Mouse (Mus musculus): ENCODE data around the gene Klf2. TPM values are rescaled to one million over a fixed set of nuclear protein-coding genes. Genes with fewer than 3 reads are reported as not detected.
A peak's percentile ranks its signal among the peaks of the same experiment; 100 is the strongest.

Klf2 gene
- polyA plus RNA-seq, 1 experiment from 2014 or later, result 14.8 TPM

- H3K4me3 ChIP-seq (ENCODE audit: low read length), result no peak overlapping the region
- H3K4me1 ChIP-seq (ENCODE audit: control insufficient read depth, insufficient read depth, low read length), result peaks cover 12% of the 10 kb centered on the region
- no peak overlapping the region for H3K27ac ChIP-seq (ENCODE audit: low read length)
- H3K27me3 ChIP-seq (ENCODE audit: control insufficient read depth, insufficient read depth, low read length), result no peaks in the 10 kb centered on the region
- WGBS, result 52% methylated on average over 3 of the region's 3 CpGs
- H3K4me2 ChIP-seq (ENCODE audit: low read depth, low read length), result no peak overlapping the region
- no peak overlapping the region for H3K9ac ChIP-seq (ENCODE audit: low read length)
- H3K36me3 ChIP-seq (ENCODE audit: control insufficient read depth, insufficient read depth), result no peaks in the 10 kb centered on the region
- no peak for ATAC-seq (replicated peaks; ENCODE audit: extremely low read depth, insufficient read depth, low FRiP score)
- H3K9me3 ChIP-seq (replicated peaks; ENCODE audit: control insufficient read depth, low read length), result no peaks in the 10 kb centered on the region
These were observed 5.8 kb upstream of the Klf2 start for GRCm38 (mm10) chr8:72312926-72313518.

- H3K9ac ChIP-seq (ENCODE audit: low read length), result no peak overlapping the region
- no peak for ATAC-seq (replicated peaks; ENCODE audit: extremely low read depth, insufficient read depth, low FRiP score)
- H3K4me1 ChIP-seq (ENCODE audit: control insufficient read depth, insufficient read depth, low read length), result peaks cover 20% of the 10 kb centered on the region
- no peak overlapping the region for H3K4me3 ChIP-seq (ENCODE audit: low read length)
- no peak overlapping the region for H3K27ac ChIP-seq (ENCODE audit: low read length)
- 62% methylated on average over 10 of the region's 10 CpGs for WGBS
- no peaks in the 10 kb centered on the region for H3K27me3 ChIP-seq (ENCODE audit: control insufficient read depth, insufficient read depth, low read length)
- 0 out of 2 replicates have a peak, but pooled peaks cover 3% of the 10 kb centered on the region for H3K36me3 ChIP-seq (ENCODE audit: control insufficient read depth, insufficient read depth)
- no peak overlapping the region for H3K4me2 ChIP-seq (ENCODE audit: low read depth, low read length)
- no peaks in the 10 kb centered on the region for H3K9me3 ChIP-seq (replicated peaks; ENCODE audit: control insufficient read depth, low read length)
These were observed 2.7 kb upstream of the Klf2 start for GRCm38 (mm10) chr8:72316053-72316695.

- H3K36me3 ChIP-seq (ENCODE audit: control insufficient read depth, insufficient read depth), result 0 out of 2 replicates have a peak, but pooled peaks cover 3% of the 10 kb centered on the region
- peaks cover 27% of the 10 kb centered on the region for H3K4me1 ChIP-seq (ENCODE audit: control insufficient read depth, insufficient read depth, low read length)
- no peak overlapping the region for H3K4me2 ChIP-seq (ENCODE audit: low read depth, low read length)
- H3K9me3 ChIP-seq (replicated peaks; ENCODE audit: control insufficient read depth, low read length), result no peaks in the 10 kb centered on the region
- WGBS, result 61% methylated on average over 5 of the region's 5 CpGs
- no peak for ATAC-seq (replicated peaks; ENCODE audit: extremely low read depth, insufficient read depth, low FRiP score)
- H3K9ac ChIP-seq (ENCODE audit: low read length), result no peak overlapping the region
- no peak overlapping the region for H3K4me3 ChIP-seq (ENCODE audit: low read length)
- H3K27me3 ChIP-seq (ENCODE audit: control insufficient read depth, insufficient read depth, low read length), result no peaks in the 10 kb centered on the region
- H3K27ac ChIP-seq (ENCODE audit: low read length), result no peak overlapping the region
These were observed 1.0 kb upstream of the Klf2 start for GRCm38 (mm10) chr8:72317741-72318301.

- peaks cover 33% of the 10 kb centered on the region for H3K4me1 ChIP-seq (ENCODE audit: control insufficient read depth, insufficient read depth, low read length)
- H3K9me3 ChIP-seq (replicated peaks; ENCODE audit: control insufficient read depth, low read length), result no peaks in the 10 kb centered on the region
- H3K4me3 ChIP-seq (ENCODE audit: low read length), result peak overlapping the region; percentile 71
- peak; percentile 5; the same call in 1 of the 2 replicates for ATAC-seq (replicated peaks; ENCODE audit: extremely low read depth, insufficient read depth, low FRiP score)
- H3K27ac ChIP-seq (ENCODE audit: low read length), result peak overlapping the region; percentile 85
- H3K27me3 ChIP-seq (ENCODE audit: control insufficient read depth, insufficient read depth, low read length), result no peaks in the 10 kb centered on the region
- WGBS, result under 1% methylated on average over 46 of the region's 48 CpGs
- peak overlapping the region; percentile 94 for H3K4me2 ChIP-seq (ENCODE audit: low read depth, low read length)
- peak overlapping the region; percentile 85 for H3K9ac ChIP-seq (ENCODE audit: low read length)
- 0 out of 2 replicates have a peak, but pooled peaks cover 3% of the 10 kb centered on the region for H3K36me3 ChIP-seq (ENCODE audit: control insufficient read depth, insufficient read depth)
These were observed 564 bp downstream of the Klf2 start for GRCm38 (mm10) chr8:72319397-72319796.

GRCm38 (mm10) chr8:72319921-72320802, 1.3 kb downstream of the Klf2 start:
- Histone ChIP-seq H3K4me2 (ENCODE audit: low read depth, low read length) (peak overlapping the region; percentile 94), H3K9me3 (replicated peaks; ENCODE audit: control insufficient read depth, low read length) (no peaks in the 10 kb centered on the region), H3K27me3 (ENCODE audit: control insufficient read depth, insufficient read depth, low read length) (no peaks in the 10 kb centered on the region), H3K4me3 (ENCODE audit: low read length) (peak overlapping the region; percentile 71), H3K27ac (ENCODE audit: low read length) (peak overlapping the region; percentile 85), H3K4me1 (ENCODE audit: control insufficient read depth, insufficient read depth, low read length) (peaks cover 33% of the 10 kb centered on the region), H3K9ac (ENCODE audit: low read length) (peak overlapping the region; percentile 85), H3K36me3 (ENCODE audit: control insufficient read depth, insufficient read depth) (0 out of 2 replicates have a peak, but pooled peaks cover 3% of the 10 kb centered on the region)
- no peak for ATAC-seq (replicated peaks; ENCODE audit: extremely low read depth, insufficient read depth, low FRiP score)
- 7% methylated on average over 55 of the region's 55 CpGs for WGBS

- Histone ChIP-seq H3K27me3 (ENCODE audit: control insufficient read depth, insufficient read depth, low read length) (no peaks in the 10 kb centered on the region), H3K9ac (ENCODE audit: low read length) (peak overlapping the region; percentile 85), H3K4me3 (ENCODE audit: low read length) (peak overlapping the region; percentile 71), H3K4me1 (ENCODE audit: control insufficient read depth, insufficient read depth, low read length) (peaks cover 33% of the 10 kb centered on the region), H3K36me3 (ENCODE audit: control insufficient read depth, insufficient read depth) (0 out of 2 replicates have a peak, but pooled peaks cover 3% of the 10 kb centered on the region), H3K27ac (ENCODE audit: low read length) (peak overlapping the region; percentile 37), H3K9me3 (replicated peaks; ENCODE audit: control insufficient read depth, low read length) (no peaks in the 10 kb centered on the region), H3K4me2 (ENCODE audit: low read depth, low read length) (peak overlapping the region; percentile 94)
- no peak for ATAC-seq (replicated peaks; ENCODE audit: extremely low read depth, insufficient read depth, low FRiP score)
- 58% methylated on average over 25 of the region's 25 CpGs for WGBS
These were observed 2.2 kb downstream of the Klf2 start for GRCm38 (mm10) chr8:72320803-72321583.

GRCm38 (mm10) chr8:72321635-72322441, 3.0 kb downstream of the Klf2 start:
- Histone ChIP-seq H3K9ac (ENCODE audit: low read length) (peak overlapping the region; percentile 85), H3K4me2 (ENCODE audit: low read depth, low read length) (peak overlapping the region; percentile 94), H3K9me3 (replicated peaks; ENCODE audit: control insufficient read depth, low read length) (no peaks in the 10 kb centered on the region), H3K4me3 (ENCODE audit: low read length) (peak overlapping the region; percentile 71), H3K27me3 (ENCODE audit: control insufficient read depth, insufficient read depth, low read length) (no peaks in the 10 kb centered on the region), H3K27ac (ENCODE audit: low read length) (peak overlapping the region; percentile 37), H3K36me3 (ENCODE audit: control insufficient read depth, insufficient read depth) (0 out of 2 replicates have a peak, but pooled peaks cover 3% of the 10 kb centered on the region), H3K4me1 (ENCODE audit: control insufficient read depth, insufficient read depth, low read length) (peaks cover 33% of the 10 kb centered on the region)
- 87% methylated on average over 20 of the region's 20 CpGs for WGBS
- no peak for ATAC-seq (replicated peaks; ENCODE audit: extremely low read depth, insufficient read depth, low FRiP score)
